ENCODE assay signal across 21 mouse cellular contexts in genomic region chr9:117922992-117923391, GRCm38 (mm10).
A peak's percentile ranks its signal among the peaks of the same experiment; 100 is the strongest.
DNase-seq lines count a peak whose midpoint lies in the region; ATAC-seq and TF ChIP-seq lines count a peak whose summit lies in the region.
"Had no signal": no experiment of that assay in that cellular context is flagged by ENCODE, and none has a peak within 500 bp of the region (broad histone marks: within the 10 kb centered on the region; RNA-seq: fewer than 3 reads in every experiment).

No protein-coding gene starts in this region.

- H3K4me1 ChIP-seq in heart, embryonic 10.5 days, result peaks cover 13% of the 10 kb centered on the region
- H3K4me1 ChIP-seq in heart, postnatal 0 days (ENCODE audit: control insufficient read depth, insufficient read depth), result no peaks in the 10 kb centered on the region
- H3K4me1 ChIP-seq: embryonic facial prominence, embryonic 10.5 days; hindbrain, embryonic 12.5 days; midbrain, embryonic 12.5 days had no signal

- no peaks in the 10 kb centered on the region for H3K27me3 ChIP-seq in heart, embryonic 10.5 days (ENCODE audit: insufficient read depth, poor library complexity, severe bottlenecking)
- H3K27me3 ChIP-seq in heart, postnatal 0 days (ENCODE audit: control insufficient read depth, insufficient read depth, low read length), result no peaks in the 10 kb centered on the region
- H3K27me3 ChIP-seq: hindbrain, embryonic 12.5 days; limb, embryonic 12.5 days; midbrain, embryonic 12.5 days had no signal

- DNase-seq in heart, embryonic 10.5 days (ENCODE audit: low spot score), result no peak
- DNase-seq in heart, postnatal 14 days, result no peak
- peak; percentile 19 for DNase-seq in heart, postnatal 0 days (ENCODE audit: low spot score)
- no peak for DNase-seq in heart, adult 9 months (ENCODE audit: low spot score in 2 of 2)
- peak; percentile 16 for DNase-seq in retina, embryonic 14.5 days (ENCODE audit: low spot score)
- no peak for DNase-seq in retina, postnatal 1 day
- DNase-seq in thymus, postnatal 0 days (ENCODE audit: low spot score), result no peak
- DNase-seq: adrenal gland, postnatal 36 days; cerebellum, adult 18-20 months; cerebellum, postnatal 25 days; gastrocnemius, postnatal 14 days; kidney, postnatal 36 days; lung, adult 18-20 months; right cerebral cortex, adult 18-20 months; thymus, postnatal 25 days had no signal

- TF ChIP-seq CTCF in heart, postnatal 0 days (IDR thresholded peaks at IDR 0.05; ENCODE audit: low read depth), result no peak

- no peaks in the 10 kb centered on the region for H3K36me3 ChIP-seq in heart, embryonic 10.5 days
- H3K36me3 ChIP-seq in heart, postnatal 0 days (replicated peaks; ENCODE audit: control insufficient read depth, insufficient read depth, low read length), result no peaks in the 10 kb centered on the region
- H3K36me3 ChIP-seq: embryonic facial prominence, embryonic 10.5 days; G1E; hindbrain, embryonic 12.5 days; limb, embryonic 12.5 days; midbrain, embryonic 12.5 days had no signal

- peak overlapping the region; percentile 1; the same call in 1 of the 2 replicates for H3K4me2 ChIP-seq in heart, postnatal 0 days (ENCODE audit: low read depth, low read length)
- H3K4me2 ChIP-seq: hindbrain, embryonic 12.5 days; midbrain, embryonic 12.5 days had no signal

- H3K9me3 ChIP-seq in heart, embryonic 10.5 days, result no peaks in the 10 kb centered on the region
- H3K9me3 ChIP-seq in heart, postnatal 0 days (replicated peaks; ENCODE audit: control insufficient read depth, low read length), result no peaks in the 10 kb centered on the region
- H3K9me3 ChIP-seq: embryonic facial prominence, embryonic 10.5 days; hindbrain, embryonic 12.5 days; limb, embryonic 12.5 days; midbrain, embryonic 12.5 days had no signal

- 8% methylated on average over 4 of the region's 4 CpGs for WGBS in heart, embryonic 10.5 days
- 4% methylated on average over 4 of the region's 4 CpGs for WGBS in heart, postnatal 0 days

- intact Hi-C loops in heart, postnatal 14 days (cut with DNase I), result no loop called here

- no peak overlapping the region for H3K27ac ChIP-seq in heart, embryonic 10.5 days
- no peak overlapping the region for H3K27ac ChIP-seq in heart, postnatal 0 days (ENCODE audit: low read depth)
- H3K27ac ChIP-seq: embryonic facial prominence, embryonic 10.5 days; hindbrain, embryonic 12.5 days; limb, embryonic 12.5 days; midbrain, embryonic 12.5 days had no signal

- no peak for TF ChIP-seq EP300 in heart, postnatal 0 days (IDR thresholded peaks at IDR 0.05; ENCODE audit: low read depth)

- no peak overlapping the region for H3K9ac ChIP-seq in heart, postnatal 0 days (replicated peaks; ENCODE audit: low read depth, low read length)
- H3K9ac ChIP-seq: hindbrain, embryonic 12.5 days; limb, embryonic 12.5 days; midbrain, embryonic 12.5 days had no signal

- peak overlapping the region; percentile 29 for H3K4me3 ChIP-seq in heart, embryonic 10.5 days
- no peak overlapping the region for H3K4me3 ChIP-seq in heart, postnatal 0 days (ENCODE audit: low read depth, low read length)
- H3K4me3 ChIP-seq: embryonic facial prominence, embryonic 10.5 days; hindbrain, embryonic 12.5 days; limb, embryonic 12.5 days; midbrain, embryonic 12.5 days had no signal

- ATAC-seq in heart, postnatal 0 days (ENCODE audit: insufficient read depth, low read depth), result no peak
- peak; percentile 86 for ATAC-seq in megakaryocyte-erythroid progenitor cell, adult 5-6 weeks (replicated peaks; ENCODE audit: low FRiP score, low TSS enrichment, poor library complexity, severe bottlenecking)

Comparison
In these comparisons a context has a peak if more than half of its experiments do, and no peak if none do; other contexts are left out.
1. DNase-seq: peak in heart, postnatal 0 days (single experiment) and retina, embryonic 14.5 days (single experiment); none in heart, embryonic 10.5 days (single experiment), heart, postnatal 14 days (0 of 2), heart, adult 9 months (0 of 2), retina, postnatal 1 day (single experiment) and thymus, postnatal 0 days (single experiment).